Mouse (Mus musculus) cerebellum, adult 2 months (tissue): ENCODE results near the gene Slc25a15.

Experiments
- CTCF ChIP-seq: fragments of 200-500 bp; IDR thresholded peaks from 2 replicates; pipeline ENCODE4 v1.5.1; 2011; ENCODE audit warnings: low read depth, mild to moderate bottlenecking, control low read depth, low read length, moderate library complexity, borderline replicate concordance; ENCODE audit not compliant: insufficient read depth
- POLR2A ChIP-seq: fragments of 200-500 bp; IDR thresholded peaks from 2 replicates; pipeline ENCODE4 v1.6.1; 2011; ENCODE audit warnings: low read length, control low read depth, borderline replicate concordance; ENCODE audit not compliant: insufficient read depth

DNA sequence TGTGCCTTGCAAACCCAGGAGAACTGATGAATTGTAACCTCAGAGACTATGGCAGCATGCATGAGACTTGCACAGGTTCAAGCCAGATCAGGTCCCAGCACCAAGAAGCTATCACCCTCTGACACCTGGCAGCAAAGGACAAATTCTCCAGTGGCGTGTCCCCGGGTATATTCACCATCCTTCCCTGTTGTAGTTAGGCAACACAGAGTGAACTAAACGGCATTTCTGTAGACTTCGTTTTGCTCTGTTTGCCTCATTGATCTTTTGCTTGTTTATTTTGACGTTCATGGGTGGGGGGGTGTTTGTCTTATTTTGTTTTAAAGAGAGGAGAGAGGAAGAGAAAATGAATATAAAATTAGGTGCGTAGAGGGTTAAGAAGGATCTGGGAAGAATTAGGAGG is 13.2 kb downstream of the Slc25a15 start:
- no peak for TF ChIP-seq CTCF
- TF ChIP-seq POLR2A, result no peak
